Mouse (Mus musculus) lung, adult 18-20 months (tissue): ENCODE measurements around the gene Fbxl2.

Experiments
- DNase-seq, 2 experiments: peaks; one replicate each; pipeline ENCODE4 v3.0.0; 2022; ENCODE audit warnings: mixed read lengths in 2 of 2

Fbxl2 gene

GRCm38 (mm10) chr9:113970041-113970440 is 76.0 kb downstream of the Fbxl2 start:
- no peak for DNase-seq

GRCm38 (mm10) chr9:113969399-113969798 is 76.6 kb downstream of the Fbxl2 start:
- DNase-seq, result no peak

- DNase-seq, result no peak
These were observed 77.0 kb downstream of the Fbxl2 start for GRCm38 (mm10) chr9:113968967-113969366.

- DNase-seq, result no peak
These were observed 79.2 kb downstream of the Fbxl2 start for GRCm38 (mm10) chr9:113966838-113967237.

GRCm38 (mm10) chr9:113964415-113964814 is 81.6 kb downstream of the Fbxl2 start:
- DNase-seq, result no peak

GRCm38 (mm10) chr9:113963718-113964117 is 82.3 kb downstream of the Fbxl2 start:
- no peak for DNase-seq

GRCm38 (mm10) chr9:113957777-113958176 is 88.2 kb downstream of the Fbxl2 start:
- DNase-seq, result no peak

GRCm38 (mm10) chr9:113947216-113947615 is 98.8 kb downstream of the Fbxl2 start:
- no peak for DNase-seq

- no peak for DNase-seq
These were observed 102.6 kb downstream of the Fbxl2 start for GRCm38 (mm10) chr9:113943372-113943771.

GRCm38 (mm10) chr9:113941103-113941805 is 104.7 kb downstream of the Fbxl2 start:
- DNase-seq, result no peak

- no peak for DNase-seq
These were observed 106.7 kb downstream of the Fbxl2 start for GRCm38 (mm10) chr9:113939063-113939850.

- DNase-seq, result no peak
These were observed 110.4 kb downstream of the Fbxl2 start for GRCm38 (mm10) chr9:113935638-113936037.

GRCm38 (mm10) chr9:113932501-113932900 is 113.5 kb downstream of the Fbxl2 start:
- no peak for DNase-seq

- peak; percentile 6 to 19 for DNase-seq
These were observed 113.9 kb downstream of the Fbxl2 start for GRCm38 (mm10) chr9:113932100-113932470.

- peak; percentile 15 to 21 for DNase-seq
These were observed 114.5 kb downstream of the Fbxl2 start for GRCm38 (mm10) chr9:113931375-113932099.

GRCm38 (mm10) chr9:113930534-113931374 is 115.2 kb downstream of the Fbxl2 start, which contains the start of gene Ubp1:
Gene Ubp1, plus strand, starts transcription at chr9:113930934.
- DNase-seq, result peak; percentile 98

- no peak for DNase-seq
These were observed 116.3 kb downstream of the Fbxl2 start for GRCm38 (mm10) chr9:113929676-113930075.

GRCm38 (mm10) chr9:113928591-113928990 is 117.4 kb downstream of the Fbxl2 start:
- DNase-seq, result peak; percentile 16 to 31

GRCm38 (mm10) chr9:113924883-113925282 is 121.1 kb downstream of the Fbxl2 start:
- DNase-seq, result no peak

- DNase-seq, result no peak
These were observed 123.3 kb downstream of the Fbxl2 start for GRCm38 (mm10) chr9:113922677-113923076.

GRCm38 (mm10) chr9:113915789-113916188 is 130.2 kb downstream of the Fbxl2 start:
- no peak for DNase-seq
